Mouse (Mus musculus) spleen, embryonic (tissue): Measurements from ENCODE around the gene Slc52a3.

Source experiments
- CTCF ChIA-PET: fragments of 350-600 bp; sonication (Branson Sonifier 250); formaldehyde crosslinking; loops from one replicate; lab custom pipeline; 2022; lab: Charles Lee

Gene Slc52a3

GRCm38 (mm10) chr2:151996229-151997189, at the start of gene Slc52a3:
TSS of gene Slc52a3 (plus strand) at chr2:151996511.
- CTCF ChIA-PET = interaction anchor here (0.7 to 1.1 kb wide), 2 partner anchors 8 to 23 kb away, joined by 3 to 7 read pairs; no protein-coding TSS in a partner anchor

GRCm38 (mm10) chr2:151947617-151948016, 48.7 kb upstream of the Slc52a3 start:
- CTCF ChIA-PET = no interaction called here

GRCm38 (mm10) chr2:151948311-151948710, 48.0 kb upstream of the Slc52a3 start:
- CTCF ChIA-PET = no interaction called here

GRCm38 (mm10) chr2:151949082-151949774, 47.1 kb upstream of the Slc52a3 start:
- CTCF ChIA-PET = no interaction called here

GRCm38 (mm10) chr2:151953665-151954064, 42.6 kb upstream of the Slc52a3 start:
- CTCF ChIA-PET = no interaction called here

- CTCF ChIA-PET = no interaction called here
These were observed 39.7 kb upstream of the Slc52a3 start for GRCm38 (mm10) chr2:151956500-151957137.

- CTCF ChIA-PET = no interaction called here
These were observed 37.0 kb upstream of the Slc52a3 start for GRCm38 (mm10) chr2:151959274-151959673.

- CTCF ChIA-PET = interaction anchor here (0.8 kb wide), 1 partner anchor 595 kb away, joined by 5 read pairs; no protein-coding TSS in a partner anchor
These were observed 34.8 kb upstream of the Slc52a3 start for GRCm38 (mm10) chr2:151961284-151962196.

GRCm38 (mm10) chr2:151962474-151962873, 33.8 kb upstream of the Slc52a3 start:
- CTCF ChIA-PET = interaction anchor here (0.8 kb wide), 1 partner anchor 594 kb away, joined by 5 read pairs; no protein-coding TSS in a partner anchor

GRCm38 (mm10) chr2:151963319-151963718, 33.0 kb upstream of the Slc52a3 start:
- CTCF ChIA-PET = no interaction called here

- CTCF ChIA-PET = no interaction called here
These were observed 32.3 kb upstream of the Slc52a3 start for GRCm38 (mm10) chr2:151964052-151964451.

- CTCF ChIA-PET = no interaction called here
These were observed 29.0 kb upstream of the Slc52a3 start for GRCm38 (mm10) chr2:151967176-151967750.

GRCm38 (mm10) chr2:151967792-151968191, 28.5 kb upstream of the Slc52a3 start:
- CTCF ChIA-PET = no interaction called here

- CTCF ChIA-PET = no interaction called here
These were observed 27.9 kb upstream of the Slc52a3 start for GRCm38 (mm10) chr2:151968451-151968850.

GRCm38 (mm10) chr2:151968986-151969385, 27.3 kb upstream of the Slc52a3 start:
- CTCF ChIA-PET = no interaction called here

GRCm38 (mm10) chr2:151969396-151969795, 26.9 kb upstream of the Slc52a3 start:
- CTCF ChIA-PET = no interaction called here

- CTCF ChIA-PET = no interaction called here
These were observed 25.8 kb upstream of the Slc52a3 start for GRCm38 (mm10) chr2:151970191-151971172.

- CTCF ChIA-PET = no interaction called here
These were observed 24.6 kb upstream of the Slc52a3 start for GRCm38 (mm10) chr2:151971748-151972147.
